Mouse (Mus musculus): ENCODE measurements at regions not wholly inside any gene's neighbourhood (a gene's known extent, or its start where the extent isn't known, plus 50 kb on each side); places are given as distances from the start of the nearest gene placed in this dataset.

DNA sequence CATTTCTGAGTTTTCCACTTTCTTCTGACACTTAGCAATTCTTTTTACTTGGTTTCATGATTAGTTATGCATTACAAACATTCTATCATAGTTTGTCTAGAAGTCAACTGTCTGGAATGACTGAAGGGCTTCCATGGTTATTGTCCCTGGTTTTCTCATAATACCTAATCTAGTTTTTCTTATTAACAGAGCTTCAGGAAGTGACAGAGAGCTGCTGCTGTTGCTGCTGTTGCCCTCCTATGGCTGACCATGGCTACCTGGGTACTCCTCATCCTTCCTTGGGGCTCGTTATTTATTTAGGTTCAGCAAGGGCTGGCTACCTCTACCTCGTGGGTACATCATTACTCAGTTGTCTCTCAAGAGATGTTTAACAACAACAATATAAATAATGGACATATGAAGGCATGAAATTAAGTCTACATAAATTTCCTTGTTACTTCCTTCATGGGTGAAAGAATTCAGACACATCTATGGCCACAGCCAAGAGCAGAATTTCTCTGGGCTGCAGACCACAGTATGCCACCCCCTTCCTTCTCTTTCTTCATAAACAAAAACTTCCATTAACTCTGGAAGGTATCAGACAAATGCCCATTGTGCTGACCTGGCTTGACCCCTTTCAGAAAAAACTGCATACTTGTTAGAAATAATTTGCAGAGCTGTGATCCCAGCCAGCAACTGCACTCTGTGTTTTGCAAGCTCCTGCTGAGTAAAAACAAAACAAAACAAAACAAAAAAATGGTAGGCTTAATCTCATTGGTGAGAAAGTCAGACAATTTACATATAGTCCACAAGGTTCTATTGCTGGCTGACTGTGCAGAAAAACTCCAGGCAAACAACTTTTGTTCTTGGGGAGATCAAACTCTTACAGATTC, 103.6 kb upstream of the Lgalsl start:
- TF ChIP-seq POLR2A (IDR thresholded peaks at IDR 0.05; ENCODE audit: control insufficient read depth, low read depth, low read length) (no peak), CTCF (IDR thresholded peaks at IDR 0.05; ENCODE audit: control insufficient read depth, insufficient read depth, insufficient replicate concordance, low read depth, low read length) (no peak)

Measured in testis, adult 2 months (tissue).